Mouse (Mus musculus): Measurements from ENCODE around the gene Hist2h3b. TPM values are rescaled to one million over a fixed set of nuclear protein-coding genes. Genes with fewer than 3 reads are reported as not detected.
"Not testable (repeated sequence)": the region's sequence is repeated elsewhere in the genome, so short reads cannot be mapped to it uniquely, and the experiment has no call there.

The Hist2h3b gene
- polyA plus RNA-seq (2014; fragmentation: Nextera tagmentation; extraction: Ambion mirVana) = 55.7 and 56.1 TPM in 2 replicates

- ATAC-seq (ENCODE audit: insufficient read depth, low FRiP score, low TSS enrichment) (peak; percentile 54), DNase-seq (ENCODE audit: low spot score) (peak; percentile 82)
- no peaks in the 10 kb centered on the region for H3K27me3 ChIP-seq (ENCODE audit: control insufficient read depth, insufficient read depth, low read length)
- peak within 1 kb of the TSS; percentile 75 for H3K9ac ChIP-seq (ENCODE audit: low read length)
- H3K4me3 ChIP-seq (ENCODE audit: low read depth, low read length) = peak within 1 kb of the TSS; percentile 48
- peaks cover 19% of the 10 kb centered on the region; the same call in 1 of the 2 replicates for H3K4me1 ChIP-seq (ENCODE audit: control insufficient read depth, insufficient read depth, low read length)
- peak within 1 kb of the TSS; percentile 95 for H3K27ac ChIP-seq (ENCODE audit: low read depth, low read length)
- H3K36me3 ChIP-seq (ENCODE audit: control insufficient read depth, insufficient read depth, low read length) = no peaks in the 10 kb centered on the region
- no peaks in the 10 kb centered on the region for H3K9me3 ChIP-seq (ENCODE audit: control insufficient read depth, low read length)
- peak within 1 kb of the TSS; percentile 88 for H3K4me2 ChIP-seq (ENCODE audit: low read depth)
- 25% methylated on average over 28 of the region's 30 CpGs for WGBS
These were observed at the start of gene Hist2h3b for GRCm38 (mm10) chr3:96268051-96268775. Hist2h3b (plus strand) TSS chr3:96268654.

GRCm38 (mm10) chr3:96219191-96219641, 49.2 kb upstream of the Hist2h3b start:
- peak; percentile 13 for ATAC-seq (ENCODE audit: insufficient read depth, low FRiP score, low TSS enrichment)
- peak; percentile 55 for DNase-seq (ENCODE audit: low spot score)
- H3K36me3 ChIP-seq (ENCODE audit: control insufficient read depth, insufficient read depth, low read length) = no peaks in the 10 kb centered on the region
- H3K27ac ChIP-seq (ENCODE audit: low read depth, low read length) = peak overlapping the region; percentile 97
- peak overlapping the region; percentile 71 for H3K9ac ChIP-seq (ENCODE audit: low read length)
- no peaks in the 10 kb centered on the region for H3K27me3 ChIP-seq (ENCODE audit: control insufficient read depth, insufficient read depth, low read length)
- peak overlapping the region; percentile 61 for H3K4me2 ChIP-seq (ENCODE audit: low read depth)
- peaks cover 20% of the 10 kb centered on the region for H3K4me1 ChIP-seq (ENCODE audit: control insufficient read depth, insufficient read depth, low read length)
- peak overlapping the region; percentile 47 for H3K4me3 ChIP-seq (ENCODE audit: low read depth, low read length)
- no peaks in the 10 kb centered on the region for H3K9me3 ChIP-seq (ENCODE audit: control insufficient read depth, low read length)
- WGBS = under 1% methylated on average over 12 of the region's 12 CpGs

- DNase-seq (ENCODE audit: low spot score) (peak; percentile 81), ATAC-seq (ENCODE audit: insufficient read depth, low FRiP score, low TSS enrichment) (peak; percentile 87)
- H3K36me3 ChIP-seq (ENCODE audit: control insufficient read depth, insufficient read depth, low read length) = no peaks in the 10 kb centered on the region
- H3K4me1 ChIP-seq (ENCODE audit: control insufficient read depth, insufficient read depth, low read length) = peaks cover 20% of the 10 kb centered on the region
- no peaks in the 10 kb centered on the region for H3K27me3 ChIP-seq (ENCODE audit: control insufficient read depth, insufficient read depth, low read length)
- under 1% methylated on average over 36 of the region's 37 CpGs for WGBS
- peak within 1 kb of the TSS; percentile 97 for H3K27ac ChIP-seq (ENCODE audit: low read depth, low read length)
- peak within 1 kb of the TSS; percentile 61 for H3K4me2 ChIP-seq (ENCODE audit: low read depth)
- no peaks in the 10 kb centered on the region for H3K9me3 ChIP-seq (ENCODE audit: control insufficient read depth, low read length)
- peak within 1 kb of the TSS; percentile 47 for H3K4me3 ChIP-seq (ENCODE audit: low read depth, low read length)
- peak within 1 kb of the TSS; percentile 71 for H3K9ac ChIP-seq (ENCODE audit: low read length)
These were observed 48.8 kb upstream of the Hist2h3b start, which contains the start of the genes Bola1 and Hist2h2ab for GRCm38 (mm10) chr3:96219661-96220130. Bola1 (minus strand) TSS chr3:96219709. Hist2h2ab (plus strand) TSS chr3:96219865.

- H3K4me1 ChIP-seq (ENCODE audit: control insufficient read depth, insufficient read depth, low read length) = peaks cover 20% of the 10 kb centered on the region
- not testable (repeated sequence) for H3K9me3 ChIP-seq (ENCODE audit: control insufficient read depth, low read length); H3K36me3 ChIP-seq (ENCODE audit: control insufficient read depth, insufficient read depth, low read length); H3K27me3 ChIP-seq (ENCODE audit: control insufficient read depth, insufficient read depth, low read length); DNase-seq (ENCODE audit: low spot score)
- H3K9ac ChIP-seq (ENCODE audit: low read length) = peak overlapping the region; percentile 71
- peak; percentile 25 for ATAC-seq (ENCODE audit: insufficient read depth, low FRiP score, low TSS enrichment)
- 0% methylated on average over 35 of the region's 47 CpGs for WGBS
- peak overlapping the region; percentile 47 for H3K4me3 ChIP-seq (ENCODE audit: low read depth, low read length)
- peak overlapping the region; percentile 97 for H3K27ac ChIP-seq (ENCODE audit: low read depth, low read length)
- peak overlapping the region; percentile 61 for H3K4me2 ChIP-seq (ENCODE audit: low read depth)
These were observed 48.2 kb upstream of the Hist2h3b start for GRCm38 (mm10) chr3:96220131-96220764.

GRCm38 (mm10) chr3:96220765-96221639, 47.5 kb upstream of the Hist2h3b start, which contains the start of the genes Hist2h2ac and Hist2h2be:
Hist2h2ac (minus strand) TSS chr3:96220880.
Hist2h2be (plus strand) TSS chr3:96221119.
- peaks cover 20% of the 10 kb centered on the region for H3K4me1 ChIP-seq (ENCODE audit: control insufficient read depth, insufficient read depth, low read length)
- no peaks in the 10 kb centered on the region for H3K27me3 ChIP-seq (ENCODE audit: control insufficient read depth, insufficient read depth, low read length)
- ATAC-seq (ENCODE audit: insufficient read depth, low FRiP score, low TSS enrichment) (peak; percentile 79), DNase-seq (ENCODE audit: low spot score) (peak; percentile 83)
- H3K27ac ChIP-seq (ENCODE audit: low read depth, low read length) = peak within 1 kb of the TSS; percentile 97
- peak within 1 kb of the TSS; percentile 71 for H3K9ac ChIP-seq (ENCODE audit: low read length)
- H3K4me2 ChIP-seq (ENCODE audit: low read depth) = peak within 1 kb of the TSS; percentile 61
- no peaks in the 10 kb centered on the region for H3K9me3 ChIP-seq (ENCODE audit: control insufficient read depth, low read length)
- under 1% methylated on average over 43 of the region's 43 CpGs for WGBS
- H3K36me3 ChIP-seq (ENCODE audit: control insufficient read depth, insufficient read depth, low read length) = no peaks in the 10 kb centered on the region
- H3K4me3 ChIP-seq (ENCODE audit: low read depth, low read length) = peak within 1 kb of the TSS; percentile 47

- ATAC-seq (ENCODE audit: insufficient read depth, low FRiP score, low TSS enrichment) (no peak), DNase-seq (ENCODE audit: low spot score) (no peak)
- peak overlapping the region; percentile 61 for H3K4me2 ChIP-seq (ENCODE audit: low read depth)
- no peaks in the 10 kb centered on the region for H3K9me3 ChIP-seq (ENCODE audit: control insufficient read depth, low read length)
- WGBS = 26% methylated on average over 9 of the region's 9 CpGs
- peak overlapping the region; percentile 71 for H3K9ac ChIP-seq (ENCODE audit: low read length)
- H3K36me3 ChIP-seq (ENCODE audit: control insufficient read depth, insufficient read depth, low read length) = no peaks in the 10 kb centered on the region
- H3K4me3 ChIP-seq (ENCODE audit: low read depth, low read length) = peak overlapping the region; percentile 47
- peaks cover 20% of the 10 kb centered on the region for H3K4me1 ChIP-seq (ENCODE audit: control insufficient read depth, insufficient read depth, low read length)
- H3K27ac ChIP-seq (ENCODE audit: low read depth, low read length) = peak overlapping the region; percentile 97
- no peaks in the 10 kb centered on the region for H3K27me3 ChIP-seq (ENCODE audit: control insufficient read depth, insufficient read depth, low read length)
These were observed 46.8 kb upstream of the Hist2h3b start for GRCm38 (mm10) chr3:96221640-96222038.

- Histone ChIP-seq H3K9me3 (ENCODE audit: control insufficient read depth, low read length) (no peaks in the 10 kb centered on the region), H3K4me2 (ENCODE audit: low read depth) (peak overlapping the region; percentile 14; the same call in 1 of the 2 replicates), H3K9ac (ENCODE audit: low read length) (no peak overlapping the region), H3K36me3 (ENCODE audit: control insufficient read depth, insufficient read depth, low read length) (no peaks in the 10 kb centered on the region), H3K27me3 (ENCODE audit: control insufficient read depth, insufficient read depth, low read length) (no peaks in the 10 kb centered on the region), H3K4me1 (ENCODE audit: control insufficient read depth, insufficient read depth, low read length) (peaks cover 20% of the 10 kb centered on the region), H3K27ac (ENCODE audit: low read depth, low read length) (no peak overlapping the region), H3K4me3 (ENCODE audit: low read depth, low read length) (no peak overlapping the region)
- no peak for ATAC-seq (ENCODE audit: insufficient read depth, low FRiP score, low TSS enrichment)
- DNase-seq (ENCODE audit: low spot score) = no peak
- 95% methylated on average over 4 of the region's 4 CpGs for WGBS
These were observed 45.7 kb upstream of the Hist2h3b start for GRCm38 (mm10) chr3:96222774-96223173.

GRCm38 (mm10) chr3:96225421-96225820, 43.0 kb upstream of the Hist2h3b start:
- DNase-seq (ENCODE audit: low spot score) (no peak), ATAC-seq (ENCODE audit: insufficient read depth, low FRiP score, low TSS enrichment) (no peak)
- peaks cover 18% of the 10 kb centered on the region for H3K4me1 ChIP-seq (ENCODE audit: control insufficient read depth, insufficient read depth, low read length)
- H3K4me2 ChIP-seq (ENCODE audit: low read depth) = 0 out of 2 replicates have a peak overlapping the region, but pooled peaks have one; percentile 2
- no peak overlapping the region for H3K9ac ChIP-seq (ENCODE audit: low read length)
- no peak overlapping the region for H3K27ac ChIP-seq (ENCODE audit: low read depth, low read length)
- H3K36me3 ChIP-seq (ENCODE audit: control insufficient read depth, insufficient read depth, low read length) = no peaks in the 10 kb centered on the region
- H3K27me3 ChIP-seq (ENCODE audit: control insufficient read depth, insufficient read depth, low read length) = no peaks in the 10 kb centered on the region
- 31% methylated on average over 2 of the region's 2 CpGs for WGBS
- H3K9me3 ChIP-seq (ENCODE audit: control insufficient read depth, low read length) = no peaks in the 10 kb centered on the region
- no peak overlapping the region; the same call in 1 of the 2 replicates for H3K4me3 ChIP-seq (ENCODE audit: low read depth, low read length)
